Mouse (Mus musculus): ENCODE results near the gene Dab1. TPM values are rescaled to one million over a fixed set of nuclear protein-coding genes. Genes with fewer than 3 reads are reported as not detected.

Gene Dab1
- polyA plus RNA-seq, 1 experiment from 2014 or later: 11.2 TPM

GRCm38 (mm10) chr4:104563512-104563911, 944.4 kb downstream of the Dab1 start:
- no peaks in the 10 kb centered on the region for H3K36me3 ChIP-seq
- no peaks in the 10 kb centered on the region for H3K27me3 ChIP-seq (replicated peaks)
- no peak for ATAC-seq (ENCODE audit: insufficient read depth, low FRiP score, low read depth)
- H3K4me2 ChIP-seq: no peak overlapping the region
- H3K9me3 ChIP-seq: no peaks in the 10 kb centered on the region
- H3K27ac ChIP-seq: no peak overlapping the region
- H3K4me1 ChIP-seq: no peaks in the 10 kb centered on the region
- no peak overlapping the region for H3K9ac ChIP-seq
- H3K4me3 ChIP-seq (replicated peaks): no peak overlapping the region
- 83% methylated on average over 5 of the region's 5 CpGs for WGBS

GRCm38 (mm10) chr4:104570523-104570922, 951.4 kb downstream of the Dab1 start:
- ATAC-seq (ENCODE audit: insufficient read depth, low FRiP score, low read depth): no peak
- H3K4me1 ChIP-seq: no peaks in the 10 kb centered on the region

GRCm38 (mm10) chr4:104572440-104572839, 953.3 kb downstream of the Dab1 start:
- 69% methylated on average over 8 of the region's 8 CpGs for WGBS
- H3K4me3 ChIP-seq (replicated peaks): no peak overlapping the region
- H3K27me3 ChIP-seq (replicated peaks): no peaks in the 10 kb centered on the region
- no peaks in the 10 kb centered on the region for H3K36me3 ChIP-seq
- ATAC-seq (ENCODE audit: insufficient read depth, low FRiP score, low read depth): no peak
- H3K9me3 ChIP-seq: no peaks in the 10 kb centered on the region
- H3K4me1 ChIP-seq: no peaks in the 10 kb centered on the region
- no peak overlapping the region for H3K9ac ChIP-seq
- H3K4me2 ChIP-seq: no peak overlapping the region
- H3K27ac ChIP-seq: no peak overlapping the region

More at GRCm38 (mm10) chr4:104570523-104570922, 951.4 kb downstream of the Dab1 start:
- H3K27ac ChIP-seq: no peak overlapping the region
- no peak overlapping the region for H3K4me3 ChIP-seq (replicated peaks)
- H3K4me2 ChIP-seq: no peak overlapping the region
- no peaks in the 10 kb centered on the region for H3K9me3 ChIP-seq
- 76% methylated on average over 4 of the region's 4 CpGs for WGBS
- H3K36me3 ChIP-seq: no peaks in the 10 kb centered on the region
- H3K27me3 ChIP-seq (replicated peaks): no peaks in the 10 kb centered on the region
- no peak overlapping the region for H3K9ac ChIP-seq

GRCm38 (mm10) chr4:104573419-104573818, 954.3 kb downstream of the Dab1 start:
- Histone ChIP-seq H3K9ac (no peak overlapping the region), H3K4me3 (replicated peaks) (no peak overlapping the region), H3K9me3 (no peaks in the 10 kb centered on the region), H3K27me3 (replicated peaks) (no peaks in the 10 kb centered on the region), H3K4me1 (no peaks in the 10 kb centered on the region), H3K4me2 (no peak overlapping the region), H3K27ac (no peak overlapping the region), H3K36me3 (no peaks in the 10 kb centered on the region)
- 69% methylated on average over 7 of the region's 7 CpGs for WGBS
- no peak for ATAC-seq (ENCODE audit: insufficient read depth, low FRiP score, low read depth)

- 21% methylated on average over 3 of the region's 3 CpGs for WGBS
- Histone ChIP-seq H3K9ac (no peak overlapping the region), H3K4me3 (replicated peaks) (no peak overlapping the region), H3K4me2 (no peak overlapping the region), H3K27me3 (replicated peaks) (no peaks in the 10 kb centered on the region), H3K4me1 (no peaks in the 10 kb centered on the region), H3K27ac (no peak overlapping the region), H3K9me3 (no peaks in the 10 kb centered on the region), H3K36me3 (no peaks in the 10 kb centered on the region)
- no peak for ATAC-seq (ENCODE audit: insufficient read depth, low FRiP score, low read depth)
These were observed 959.2 kb downstream of the Dab1 start for GRCm38 (mm10) chr4:104578370-104578769.

- Histone ChIP-seq H3K36me3 (no peaks in the 10 kb centered on the region), H3K4me2 (no peak overlapping the region), H3K27me3 (replicated peaks) (no peaks in the 10 kb centered on the region), H3K4me3 (replicated peaks) (no peak overlapping the region), H3K4me1 (no peaks in the 10 kb centered on the region), H3K27ac (no peak overlapping the region), H3K9ac (no peak overlapping the region), H3K9me3 (no peaks in the 10 kb centered on the region)
- 77% methylated on average over 5 of the region's 5 CpGs for WGBS
- no peak for ATAC-seq (ENCODE audit: insufficient read depth, low FRiP score, low read depth)
These were observed 960.9 kb downstream of the Dab1 start for GRCm38 (mm10) chr4:104579946-104580544.

- no peaks in the 10 kb centered on the region for H3K4me1 ChIP-seq
- H3K9ac ChIP-seq: no peak overlapping the region
- no peak overlapping the region for H3K4me3 ChIP-seq (replicated peaks)
- WGBS: 34% methylated on average over 5 of the region's 5 CpGs
- H3K27ac ChIP-seq: no peak overlapping the region
- no peaks in the 10 kb centered on the region for H3K27me3 ChIP-seq (replicated peaks)
- no peaks in the 10 kb centered on the region for H3K36me3 ChIP-seq
- H3K4me2 ChIP-seq: no peak overlapping the region
- no peaks in the 10 kb centered on the region for H3K9me3 ChIP-seq
- ATAC-seq (ENCODE audit: insufficient read depth, low FRiP score, low read depth): no peak
These were observed 963.6 kb downstream of the Dab1 start for GRCm38 (mm10) chr4:104582726-104583125.

GRCm38 (mm10) chr4:104587826-104588225, 968.7 kb downstream of the Dab1 start:
- Histone ChIP-seq H3K4me3 (replicated peaks) (no peak overlapping the region), H3K9me3 (no peaks in the 10 kb centered on the region), H3K4me2 (no peak overlapping the region), H3K27ac (no peak overlapping the region), H3K4me1 (0 out of 2 replicates have a peak, but pooled peaks cover 5% of the 10 kb centered on the region), H3K9ac (no peak overlapping the region), H3K27me3 (replicated peaks) (no peaks in the 10 kb centered on the region), H3K36me3 (no peaks in the 10 kb centered on the region)
- WGBS: 60% methylated on average over 2 of the region's 2 CpGs
- ATAC-seq (ENCODE audit: insufficient read depth, low FRiP score, low read depth): no peak

GRCm38 (mm10) chr4:104596936-104597335, 977.8 kb downstream of the Dab1 start:
- Histone ChIP-seq H3K9me3 (no peaks in the 10 kb centered on the region), H3K4me3 (replicated peaks) (no peak overlapping the region), H3K27ac (no peak overlapping the region), H3K36me3 (no peaks in the 10 kb centered on the region), H3K27me3 (replicated peaks) (no peaks in the 10 kb centered on the region), H3K4me1 (no peaks in the 10 kb centered on the region), H3K9ac (no peak overlapping the region), H3K4me2 (no peak overlapping the region)
- no peak for ATAC-seq (ENCODE audit: insufficient read depth, low FRiP score, low read depth)
- 91% methylated on average over 7 of the region's 7 CpGs for WGBS

- no peaks in the 10 kb centered on the region for H3K36me3 ChIP-seq
These were observed 978.6 kb downstream of the Dab1 start for GRCm38 (mm10) chr4:104597490-104598465.

GRCm38 (mm10) chr4:104602804-104603203, 983.6 kb downstream of the Dab1 start:
- H3K36me3 ChIP-seq: no peaks in the 10 kb centered on the region
- H3K4me2 ChIP-seq: no peak overlapping the region
- no peak overlapping the region for H3K9ac ChIP-seq
- 53% methylated on average over 8 of the region's 8 CpGs for WGBS
- 0 out of 2 replicates have a peak, but pooled peaks cover 2% of the 10 kb centered on the region for H3K4me1 ChIP-seq
- no peaks in the 10 kb centered on the region for H3K27me3 ChIP-seq (replicated peaks)
- no peak overlapping the region for H3K27ac ChIP-seq
- H3K9me3 ChIP-seq: no peaks in the 10 kb centered on the region
- no peak overlapping the region for H3K4me3 ChIP-seq (replicated peaks)
- no peak for ATAC-seq (ENCODE audit: insufficient read depth, low FRiP score, low read depth)

More at GRCm38 (mm10) chr4:104597490-104598465, 978.6 kb downstream of the Dab1 start:
- WGBS: 77% methylated on average over 6 of the region's 6 CpGs
- ATAC-seq (ENCODE audit: insufficient read depth, low FRiP score, low read depth): no peak
- Histone ChIP-seq H3K4me2 (no peak overlapping the region), H3K9ac (no peak overlapping the region), H3K4me1 (no peaks in the 10 kb centered on the region), H3K9me3 (no peaks in the 10 kb centered on the region), H3K27ac (no peak overlapping the region), H3K4me3 (replicated peaks) (no peak overlapping the region), H3K27me3 (replicated peaks) (no peaks in the 10 kb centered on the region)

- H3K36me3 ChIP-seq: no peaks in the 10 kb centered on the region
- H3K4me1 ChIP-seq: 0 out of 2 replicates have a peak, but pooled peaks cover 2% of the 10 kb centered on the region
- no peaks in the 10 kb centered on the region for H3K27me3 ChIP-seq (replicated peaks)
- no peaks in the 10 kb centered on the region for H3K9me3 ChIP-seq
- ATAC-seq (ENCODE audit: insufficient read depth, low FRiP score, low read depth): no peak
- no peak overlapping the region for H3K4me2 ChIP-seq
- no peak overlapping the region for H3K27ac ChIP-seq
- H3K9ac ChIP-seq: no peak overlapping the region
- H3K4me3 ChIP-seq (replicated peaks): no peak overlapping the region
- WGBS: 95% methylated on average over 2 of the region's 2 CpGs
These were observed 985.1 kb downstream of the Dab1 start for GRCm38 (mm10) chr4:104604298-104604697.
